Mouse (Mus musculus): ENCODE results near the gene Usp4.

DNA sequence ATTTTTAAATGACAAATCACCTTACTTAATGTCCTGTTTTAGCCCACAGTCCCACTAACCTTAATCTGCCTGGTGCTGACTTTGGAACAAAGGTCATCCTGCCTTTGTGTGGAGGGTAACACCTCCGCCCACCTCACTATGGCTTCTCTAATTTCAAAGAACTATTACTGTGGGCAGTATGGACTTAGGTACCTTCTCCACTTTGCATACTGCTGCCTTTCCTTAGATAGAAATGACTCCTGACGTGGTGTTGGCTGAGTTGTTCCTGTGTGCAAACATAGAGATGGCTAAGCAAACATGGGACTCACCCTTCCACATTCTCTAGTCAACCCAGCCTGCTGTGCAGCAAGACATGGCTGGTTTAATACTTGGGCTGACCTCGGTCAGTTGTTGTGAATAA, 45.8 kb upstream of the Usp4 start:
- TF ChIP-seq CTCF (IDR thresholded peaks at IDR 0.05; ENCODE audit: low read depth) = no peak
- TF ChIP-seq EP300 (IDR thresholded peaks at IDR 0.05; ENCODE audit: low read depth) = no peak
